Mouse (Mus musculus): ENCODE data around the gene Nepn. TPM values are rescaled to one million over a fixed set of nuclear protein-coding genes. Genes with fewer than 3 reads are reported as not detected.
"Not testable (repeated sequence)": the region's sequence is repeated elsewhere in the genome, so short reads cannot be mapped to it uniquely, and the experiment has no call there.

Nepn gene
- not detected in 2 replicates for polyA plus RNA-seq (2014; fragmentation: Nextera tagmentation; extraction: Ambion mirVana)

DNA sequence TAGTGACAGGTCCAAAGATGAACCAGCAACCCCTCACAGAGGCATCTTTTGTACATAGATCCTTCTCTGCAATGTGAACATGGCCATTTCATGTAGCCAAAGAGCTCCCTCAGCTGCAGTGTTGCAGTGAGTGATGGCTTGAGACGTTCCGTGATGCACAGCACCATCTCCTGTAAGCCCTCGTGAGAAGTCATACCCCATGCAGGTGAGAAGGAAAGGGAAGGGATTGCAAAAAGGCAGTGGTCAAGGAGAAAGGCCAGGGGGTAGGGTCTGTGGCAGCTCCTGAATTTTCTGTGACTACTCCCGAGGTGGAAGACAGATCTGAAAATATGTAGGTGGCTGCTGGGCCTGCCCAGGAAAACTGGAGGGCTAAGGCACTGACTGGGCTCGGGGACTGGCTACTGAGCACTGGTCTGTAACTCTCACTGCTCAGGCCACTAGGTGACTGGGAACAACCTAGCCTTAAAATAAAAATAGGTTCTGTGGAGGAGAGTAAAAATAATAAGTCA lies at the start of gene Nepn:
Gene Nepn (plus strand): TSS at position 51 of the 509 bp plus-strand sequence.
- no peak within 1 kb of the TSS for H3K9ac ChIP-seq (ENCODE audit: low read depth, low read length)
- no peaks in the 10 kb centered on the region for H3K4me1 ChIP-seq (ENCODE audit: control insufficient read depth, insufficient read depth, low read length)
- H3K27ac ChIP-seq (ENCODE audit: low read depth, low read length), result no peak within 1 kb of the TSS
- ATAC-seq (ENCODE audit: low FRiP score, low TSS enrichment), result no peak
- H3K9me3 ChIP-seq (ENCODE audit: control insufficient read depth, low read length), result no peaks in the 10 kb centered on the region
- H3K4me3 ChIP-seq (ENCODE audit: low read length), result no peak within 1 kb of the TSS
- 77% methylated on average over 5 of the region's 5 CpGs for WGBS
- H3K36me3 ChIP-seq (ENCODE audit: control insufficient read depth, insufficient read depth, low read length), result no peaks in the 10 kb centered on the region
- H3K4me2 ChIP-seq (replicated peaks; ENCODE audit: low read depth, low read length), result no peak within 1 kb of the TSS
- no peaks in the 10 kb centered on the region for H3K27me3 ChIP-seq (ENCODE audit: control insufficient read depth, insufficient read depth, low read length)

DNA sequence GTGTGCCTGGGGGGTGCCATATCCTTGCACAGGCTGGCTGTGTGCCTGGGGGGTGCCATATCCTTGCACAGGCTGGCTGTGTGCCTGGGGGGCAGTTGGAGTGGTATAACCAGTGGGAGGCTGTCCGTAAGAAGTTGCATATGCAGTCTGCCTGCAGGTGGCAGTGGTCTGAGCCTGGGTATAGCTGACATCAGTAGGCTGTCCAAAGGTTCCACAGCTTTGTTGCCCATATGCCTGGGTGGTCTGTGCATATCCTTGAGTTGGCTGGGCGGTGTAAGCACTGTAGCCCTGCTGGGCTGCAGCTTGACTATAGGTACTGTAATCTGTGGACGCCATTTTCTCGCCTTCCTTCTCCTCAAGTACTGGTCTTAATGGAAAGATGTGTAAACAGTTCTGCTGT lies 45.4 kb upstream of the Nepn start:
- not testable (repeated sequence) for H3K27me3 ChIP-seq (ENCODE audit: control insufficient read depth, insufficient read depth, low read length); H3K4me3 ChIP-seq (ENCODE audit: low read length); H3K4me2 ChIP-seq (replicated peaks; ENCODE audit: low read depth, low read length); H3K4me1 ChIP-seq (ENCODE audit: control insufficient read depth, insufficient read depth, low read length); H3K9ac ChIP-seq (ENCODE audit: low read depth, low read length); ATAC-seq (ENCODE audit: low FRiP score, low TSS enrichment); H3K27ac ChIP-seq (ENCODE audit: low read depth, low read length); H3K9me3 ChIP-seq (ENCODE audit: control insufficient read depth, low read length)
- 96% methylated on average over 4 of the region's 4 CpGs for WGBS
- peaks cover 51% of the 10 kb centered on the region for H3K36me3 ChIP-seq (ENCODE audit: control insufficient read depth, insufficient read depth, low read length)

DNA sequence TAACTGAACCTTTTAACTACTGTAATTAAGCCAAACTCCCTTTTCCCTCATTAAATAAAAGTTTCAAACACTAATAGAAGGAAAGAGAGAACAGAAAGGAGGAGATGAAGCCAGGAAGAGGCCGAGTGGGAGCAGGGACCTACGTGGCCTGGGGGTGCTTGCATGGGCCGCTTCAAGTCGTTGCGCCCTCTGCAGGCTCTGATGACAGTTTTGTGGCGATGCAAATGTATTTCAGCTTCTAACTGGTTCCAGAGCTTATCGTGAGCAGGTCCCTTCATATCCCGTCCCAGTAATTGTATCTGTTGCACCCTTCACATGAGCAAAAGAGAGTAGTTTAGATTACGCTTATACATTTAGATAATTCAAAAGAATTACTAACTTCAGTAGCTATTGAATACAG lies 35.6 kb upstream of the Nepn start:
- H3K4me3 ChIP-seq (ENCODE audit: low read length), result no peak overlapping the region
- no peaks in the 10 kb centered on the region for H3K27me3 ChIP-seq (ENCODE audit: control insufficient read depth, insufficient read depth, low read length)
- H3K9ac ChIP-seq (ENCODE audit: low read depth, low read length), result no peak overlapping the region
- no peak overlapping the region for H3K27ac ChIP-seq (ENCODE audit: low read depth, low read length)
- peaks cover 40% of the 10 kb centered on the region for H3K36me3 ChIP-seq (ENCODE audit: control insufficient read depth, insufficient read depth, low read length)
- ATAC-seq (ENCODE audit: low FRiP score, low TSS enrichment), result no peak
- H3K9me3 ChIP-seq (ENCODE audit: control insufficient read depth, low read length), result no peaks in the 10 kb centered on the region
- no peak overlapping the region for H3K4me2 ChIP-seq (replicated peaks; ENCODE audit: low read depth, low read length)
- WGBS, result 77% methylated on average over 9 of the region's 9 CpGs
- H3K4me1 ChIP-seq (ENCODE audit: control insufficient read depth, insufficient read depth, low read length), result no peaks in the 10 kb centered on the region

DNA sequence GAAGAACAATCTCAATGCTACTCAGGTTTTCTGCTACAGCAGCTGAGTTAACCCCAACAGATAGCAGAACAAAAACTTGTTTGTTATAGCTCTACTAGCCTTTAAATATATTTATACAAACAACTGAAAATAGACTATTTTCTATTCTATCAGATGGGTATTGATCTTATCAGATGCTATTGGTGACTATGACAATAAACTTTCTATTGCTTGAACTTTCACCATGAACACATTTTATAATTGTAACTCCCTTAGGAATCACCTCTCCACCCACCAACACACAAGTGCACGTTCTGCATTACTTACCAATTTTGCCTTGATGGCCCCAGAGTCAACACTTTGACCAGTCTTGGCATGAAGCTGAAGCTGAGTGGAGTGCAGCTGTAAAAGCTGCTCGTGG lies 30.3 kb upstream of the Nepn start, which contains the start of gene Gm26741:
Gene Gm26741 (plus strand): TSS at position 301 of the 400 bp plus-strand sequence.
- Histone ChIP-seq H3K9ac (ENCODE audit: low read depth, low read length) (no peak within 1 kb of the TSS), H3K36me3 (ENCODE audit: control insufficient read depth, insufficient read depth, low read length) (peaks cover 8% of the 10 kb centered on the region; the same call in 1 of the 2 replicates), H3K4me2 (replicated peaks; ENCODE audit: low read depth, low read length) (no peak within 1 kb of the TSS), H3K27ac (ENCODE audit: low read depth, low read length) (no peak within 1 kb of the TSS), H3K4me3 (ENCODE audit: low read length) (no peak within 1 kb of the TSS), H3K4me1 (ENCODE audit: control insufficient read depth, insufficient read depth, low read length) (no peaks in the 10 kb centered on the region), H3K9me3 (ENCODE audit: control insufficient read depth, low read length) (no peaks in the 10 kb centered on the region), H3K27me3 (ENCODE audit: control insufficient read depth, insufficient read depth, low read length) (no peaks in the 10 kb centered on the region)
- 85% methylated on average over 2 of the region's 2 CpGs for WGBS
- no peak for ATAC-seq (ENCODE audit: low FRiP score, low TSS enrichment)

DNA sequence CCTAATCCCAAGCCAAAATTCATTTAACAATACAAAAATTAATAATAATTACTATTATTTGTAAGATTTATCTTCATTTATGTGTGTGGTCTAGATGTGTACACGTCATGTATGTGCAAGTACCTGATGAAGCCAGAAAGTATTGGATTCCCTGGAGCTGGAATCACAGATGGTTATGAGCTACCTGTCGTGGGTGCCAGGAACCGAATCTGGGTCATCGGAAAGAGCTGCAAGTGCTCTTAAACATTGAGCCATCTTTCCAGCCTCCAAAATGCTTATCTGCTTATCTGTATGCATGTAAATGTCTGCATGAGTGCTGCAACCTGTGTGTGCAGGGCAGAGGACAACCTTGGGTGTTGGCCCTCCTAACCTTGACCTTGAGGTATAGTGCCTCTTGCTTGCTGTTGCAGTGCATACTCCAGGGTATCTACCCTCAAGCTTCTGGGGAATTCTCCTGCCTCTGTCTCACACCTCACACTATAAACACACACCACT lies 28.5 kb upstream of the Nepn start:
- no peaks in the 10 kb centered on the region for H3K9me3 ChIP-seq (ENCODE audit: control insufficient read depth, low read length)
- H3K4me1 ChIP-seq (ENCODE audit: control insufficient read depth, insufficient read depth, low read length), result no peaks in the 10 kb centered on the region
- H3K4me2 ChIP-seq (replicated peaks; ENCODE audit: low read depth, low read length), result no peak overlapping the region
- no peak overlapping the region for H3K9ac ChIP-seq (ENCODE audit: low read depth, low read length)
- no peak overlapping the region for H3K4me3 ChIP-seq (ENCODE audit: low read length)
- peaks cover 1% of the 10 kb centered on the region; the same call in 1 of the 2 replicates for H3K36me3 ChIP-seq (ENCODE audit: control insufficient read depth, insufficient read depth, low read length)
- H3K27me3 ChIP-seq (ENCODE audit: control insufficient read depth, insufficient read depth, low read length), result no peaks in the 10 kb centered on the region
- H3K27ac ChIP-seq (ENCODE audit: low read depth, low read length), result no peak overlapping the region
- 99% methylated on average over 4 of the region's 4 CpGs for WGBS
- ATAC-seq (ENCODE audit: low FRiP score, low TSS enrichment), result no peak

GRCm38 (mm10) chr10:52360862-52361609 lies 27.7 kb upstream of the Nepn start:
- H3K4me1 ChIP-seq (ENCODE audit: control insufficient read depth, insufficient read depth, low read length), result no peaks in the 10 kb centered on the region
- H3K4me3 ChIP-seq (ENCODE audit: low read length), result no peak overlapping the region
- H3K36me3 ChIP-seq (ENCODE audit: control insufficient read depth, insufficient read depth, low read length), result no peaks in the 10 kb centered on the region; the same call in 1 of the 2 replicates
- H3K9ac ChIP-seq (ENCODE audit: low read depth, low read length), result no peak overlapping the region
- H3K4me2 ChIP-seq (replicated peaks; ENCODE audit: low read depth, low read length), result no peak overlapping the region
- ATAC-seq (ENCODE audit: low FRiP score, low TSS enrichment), result no peak
- H3K9me3 ChIP-seq (ENCODE audit: control insufficient read depth, low read length), result no peaks in the 10 kb centered on the region
- no peak overlapping the region for H3K27ac ChIP-seq (ENCODE audit: low read depth, low read length)
- H3K27me3 ChIP-seq (ENCODE audit: control insufficient read depth, insufficient read depth, low read length), result no peaks in the 10 kb centered on the region
- WGBS, result 91% methylated on average over 9 of the region's 9 CpGs

DNA sequence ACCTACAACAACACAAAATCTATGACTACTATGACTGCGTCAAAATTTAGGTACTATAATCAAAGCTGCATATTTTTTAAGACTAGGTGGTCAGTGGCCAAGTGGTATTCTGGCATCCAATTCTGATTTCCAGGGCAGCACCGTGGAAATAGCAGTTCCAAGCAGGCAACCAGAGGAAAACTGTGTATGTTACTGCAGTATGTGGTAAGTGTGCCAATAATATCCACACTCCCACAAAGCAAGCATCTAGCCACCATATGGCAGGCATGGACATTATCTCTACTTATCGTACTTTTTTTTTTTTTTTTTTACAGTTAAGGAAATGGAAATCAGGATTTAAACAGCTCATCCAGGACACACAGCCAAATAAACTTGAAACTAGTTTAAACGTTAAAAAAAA lies 20.4 kb upstream of the Nepn start:
- Histone ChIP-seq H3K4me1 (ENCODE audit: control insufficient read depth, insufficient read depth, low read length) (no peaks in the 10 kb centered on the region), H3K36me3 (ENCODE audit: control insufficient read depth, insufficient read depth, low read length) (no peaks in the 10 kb centered on the region), H3K9ac (ENCODE audit: low read depth, low read length) (no peak overlapping the region), H3K27ac (ENCODE audit: low read depth, low read length) (no peak overlapping the region), H3K9me3 (ENCODE audit: control insufficient read depth, low read length) (no peaks in the 10 kb centered on the region), H3K4me3 (ENCODE audit: low read length) (no peak overlapping the region), H3K27me3 (ENCODE audit: control insufficient read depth, insufficient read depth, low read length) (no peaks in the 10 kb centered on the region), H3K4me2 (replicated peaks; ENCODE audit: low read depth, low read length) (no peak overlapping the region)
- ATAC-seq (ENCODE audit: low FRiP score, low TSS enrichment), result no peak
- 86% methylated on average over 4 of the region's 4 CpGs for WGBS

- no peak for ATAC-seq (ENCODE audit: low FRiP score, low TSS enrichment)
- H3K27me3 ChIP-seq (ENCODE audit: control insufficient read depth, insufficient read depth, low read length), result no peaks in the 10 kb centered on the region
- no peak overlapping the region for H3K4me3 ChIP-seq (ENCODE audit: low read length)
- H3K9me3 ChIP-seq (ENCODE audit: control insufficient read depth, low read length), result no peaks in the 10 kb centered on the region
- no peak overlapping the region for H3K9ac ChIP-seq (ENCODE audit: low read depth, low read length)
- no peak overlapping the region for H3K4me2 ChIP-seq (replicated peaks; ENCODE audit: low read depth, low read length)
- H3K27ac ChIP-seq (ENCODE audit: low read depth, low read length), result no peak overlapping the region
- no peaks in the 10 kb centered on the region for H3K4me1 ChIP-seq (ENCODE audit: control insufficient read depth, insufficient read depth, low read length)
- H3K36me3 ChIP-seq (ENCODE audit: control insufficient read depth, insufficient read depth, low read length), result no peaks in the 10 kb centered on the region
- whole genome bisulfite sequencing, result 55% methylated on average over 4 of the region's 4 CpGs
These were observed 14.9 kb upstream of the Nepn start for GRCm38 (mm10) chr10:52373834-52374233.

- Histone ChIP-seq H3K4me2 (replicated peaks; ENCODE audit: low read depth, low read length) (no peak overlapping the region), H3K36me3 (ENCODE audit: control insufficient read depth, insufficient read depth, low read length) (no peaks in the 10 kb centered on the region), H3K27ac (ENCODE audit: low read depth, low read length) (no peak overlapping the region), H3K4me3 (ENCODE audit: low read length) (no peak overlapping the region), H3K27me3 (ENCODE audit: control insufficient read depth, insufficient read depth, low read length) (no peaks in the 10 kb centered on the region), H3K9ac (ENCODE audit: low read depth, low read length) (no peak overlapping the region), H3K9me3 (ENCODE audit: control insufficient read depth, low read length) (no peaks in the 10 kb centered on the region), H3K4me1 (ENCODE audit: control insufficient read depth, insufficient read depth, low read length) (no peaks in the 10 kb centered on the region)
- no peak for ATAC-seq (ENCODE audit: low FRiP score, low TSS enrichment)
These were observed 14.1 kb upstream of the Nepn start for GRCm38 (mm10) chr10:52374651-52375050.
